Mouse (Mus musculus) bone marrow, adult 2 months (tissue): Measurements from ENCODE around the gene Arrb1.

ENCODE experiments used
- CTCF ChIP-seq: fragments of 200-500 bp; IDR thresholded peaks from 2 replicates; pipeline ENCODE4 v1.5.1; 2011; ENCODE audit warnings: low read length, control low read depth; ENCODE audit not compliant: control insufficient read depth, insufficient read depth
- POLR2A ChIP-seq: fragments of 200-500 bp; IDR thresholded peaks from 2 replicates; pipeline ENCODE4 v1.6.1; 2011; ENCODE audit warnings: low read depth, mild to moderate bottlenecking, control low read depth, low read length, borderline replicate concordance; ENCODE audit not compliant: control insufficient read depth

DNA sequence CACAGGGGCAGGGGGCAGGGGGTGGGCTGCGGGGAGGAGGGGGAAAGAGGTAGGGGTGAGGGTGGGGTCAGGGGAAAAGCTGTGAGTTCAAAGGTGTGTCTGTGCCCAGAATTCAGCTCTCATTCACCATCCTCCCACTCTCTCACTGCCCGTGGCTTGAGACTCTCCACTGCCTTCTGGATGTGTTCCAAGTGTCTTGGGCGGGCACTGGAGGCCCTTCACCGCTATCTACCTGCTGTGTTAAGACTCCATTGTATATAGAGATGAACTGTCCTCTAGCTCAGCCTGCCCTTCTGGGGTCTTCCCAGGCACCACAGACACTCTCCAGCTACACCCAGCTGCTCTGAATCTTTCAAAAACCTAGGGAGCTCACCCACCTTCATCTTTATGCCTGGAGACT is 38.1 kb downstream of the Arrb1 start:
- no peak for TF ChIP-seq CTCF
- TF ChIP-seq POLR2A = no peak
